Mouse (Mus musculus) telencephalon, adult 2 months (tissue): ENCODE data around the gene Prdm16.

Source experiments
- DNase-seq: peaks from one replicate; pipeline ENCODE4 v3.0.0-alpha.2; 2011; ENCODE audit warnings: low read depth, low spot score

Gene Prdm16

DNA sequence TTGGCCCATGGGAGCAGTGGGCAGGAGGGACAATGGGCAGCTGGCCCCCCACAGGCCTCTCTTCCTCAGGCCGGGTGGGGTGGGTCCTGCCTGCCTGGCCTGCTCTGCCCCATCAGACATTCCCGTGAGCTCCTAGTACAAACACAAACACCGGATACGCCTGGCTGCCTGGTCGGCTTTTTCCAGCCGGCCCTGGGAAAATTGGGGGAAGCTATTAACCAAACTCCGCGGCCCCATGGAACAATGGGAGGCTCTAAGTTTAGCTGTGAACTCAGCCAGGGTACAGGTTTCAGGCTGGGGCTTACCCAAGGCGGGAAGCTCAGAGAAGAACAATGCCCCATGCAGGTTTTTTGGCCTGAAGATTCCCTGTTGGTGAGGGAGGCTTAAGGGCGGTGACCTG is 300.0 kb downstream of the Prdm16 start:
- DNase-seq, result no peak

DNA sequence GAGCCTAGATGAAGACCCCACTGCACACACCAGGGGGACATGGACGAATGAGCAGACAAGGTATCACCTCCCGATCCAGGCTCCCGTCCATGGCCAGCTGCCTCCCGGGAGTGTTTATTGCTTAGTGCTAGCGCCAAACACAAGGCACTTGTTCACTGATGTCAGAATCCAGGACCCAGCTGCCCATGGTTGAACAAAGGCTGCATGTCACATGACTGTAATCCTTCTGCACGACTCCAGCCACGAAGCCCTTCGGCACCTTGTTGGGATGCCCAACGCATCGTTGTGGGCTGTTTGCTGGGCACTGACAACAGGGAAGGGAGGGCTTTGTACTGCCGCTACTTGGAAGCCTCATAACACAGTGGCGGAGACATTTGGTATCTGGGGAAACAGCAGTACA is 300.9 kb downstream of the Prdm16 start, which contains the start of gene B230104I21Rik:
Gene B230104I21Rik (plus strand): TSS at position 367 of the 400 bp plus-strand sequence.
- no peak for DNase-seq

DNA sequence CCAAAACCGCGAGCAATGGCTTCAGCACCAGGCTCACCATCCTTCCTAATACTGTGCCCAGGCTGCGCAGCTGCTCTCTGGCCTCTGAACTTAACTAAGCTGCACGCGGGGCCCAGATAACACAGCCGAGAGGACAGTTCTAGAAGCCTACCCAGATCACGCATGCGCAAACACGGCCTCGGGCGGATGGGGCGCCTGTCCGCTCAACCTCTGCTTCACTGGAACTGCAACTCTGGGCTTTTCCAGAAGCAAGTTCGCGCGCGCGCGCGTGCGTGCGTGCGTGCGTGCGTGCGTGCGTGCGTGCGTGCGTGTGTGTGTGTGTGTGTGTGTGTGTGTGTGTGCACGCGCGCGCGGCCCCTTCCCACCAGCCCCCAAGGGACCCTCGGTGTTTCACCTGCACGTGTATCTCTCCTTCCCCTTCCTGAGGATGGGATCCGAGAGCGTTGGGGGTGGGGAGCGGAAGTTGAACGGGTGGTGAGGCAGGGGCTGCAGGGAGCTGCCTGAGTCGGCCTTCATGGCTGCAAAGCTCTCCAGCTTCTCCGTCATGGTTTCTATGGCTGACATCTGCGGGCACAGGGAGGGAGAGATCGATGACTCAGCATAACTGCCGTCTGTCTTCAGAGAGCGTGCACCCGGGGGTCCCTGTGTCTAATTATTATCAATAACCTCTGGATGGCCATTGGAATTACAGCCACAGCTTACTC is 301.8 kb downstream of the Prdm16 start:
- DNase-seq, result no peak

DNA sequence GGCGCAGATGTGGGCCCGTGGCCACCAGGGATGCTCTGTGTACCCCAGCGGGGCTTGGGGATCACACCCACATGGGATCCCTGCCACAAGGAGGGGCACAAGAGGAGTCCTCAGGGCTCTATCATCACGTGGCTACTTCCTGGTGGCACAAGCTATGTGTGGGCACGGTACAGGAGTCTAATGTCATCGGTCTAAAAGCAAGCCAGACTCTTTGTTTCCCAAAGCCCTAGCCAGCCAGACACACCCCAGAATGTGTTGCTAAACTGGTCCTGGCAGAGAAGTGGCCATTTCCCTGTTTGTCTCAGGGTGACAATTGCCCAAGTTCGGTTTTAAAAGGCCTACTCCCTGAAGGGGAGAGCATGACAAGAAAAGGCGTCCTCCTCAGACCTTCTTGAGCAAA is 303.4 kb downstream of the Prdm16 start:
- DNase-seq, result no peak

DNA sequence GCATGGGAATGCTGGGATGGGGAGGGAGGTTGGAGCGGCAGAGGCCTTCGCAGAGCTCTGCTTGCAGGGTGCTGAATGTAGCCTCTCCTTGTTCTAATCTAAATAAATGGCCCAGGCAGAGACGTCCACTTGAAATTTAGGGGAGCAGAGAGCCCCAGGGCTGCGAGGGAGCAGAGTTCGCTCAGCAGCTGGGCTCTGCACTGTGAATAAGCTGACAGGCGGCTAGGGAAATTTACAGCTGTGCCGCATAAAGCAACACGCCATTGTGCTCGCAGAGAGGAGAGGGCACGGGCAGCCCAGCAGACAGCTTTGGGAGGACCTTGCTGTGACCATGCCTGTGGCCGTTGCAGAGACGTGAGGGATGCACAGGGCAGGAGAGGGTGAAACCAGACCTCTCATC is 305.4 kb downstream of the Prdm16 start:
- DNase-seq, result no peak

DNA sequence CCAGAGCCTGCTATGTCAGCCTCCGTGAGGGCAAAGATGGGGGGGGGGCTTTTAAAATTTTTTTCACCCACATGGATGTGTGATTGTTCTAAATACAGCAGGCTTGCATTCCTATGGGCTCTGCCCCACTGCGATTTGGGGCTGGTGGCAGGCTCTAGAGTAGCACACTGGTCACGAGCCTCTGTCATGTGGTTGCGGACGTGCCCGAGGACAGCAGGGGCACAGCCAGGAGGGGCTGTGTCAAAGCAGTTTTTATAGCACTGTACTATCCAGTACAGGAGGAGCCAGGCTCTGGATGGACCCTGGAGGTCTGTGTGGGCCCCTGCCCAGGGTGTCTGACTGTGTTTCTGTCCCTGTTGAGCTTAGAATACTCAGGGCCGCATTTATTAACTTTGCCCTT is 306.7 kb downstream of the Prdm16 start:
- no peak for DNase-seq

DNA sequence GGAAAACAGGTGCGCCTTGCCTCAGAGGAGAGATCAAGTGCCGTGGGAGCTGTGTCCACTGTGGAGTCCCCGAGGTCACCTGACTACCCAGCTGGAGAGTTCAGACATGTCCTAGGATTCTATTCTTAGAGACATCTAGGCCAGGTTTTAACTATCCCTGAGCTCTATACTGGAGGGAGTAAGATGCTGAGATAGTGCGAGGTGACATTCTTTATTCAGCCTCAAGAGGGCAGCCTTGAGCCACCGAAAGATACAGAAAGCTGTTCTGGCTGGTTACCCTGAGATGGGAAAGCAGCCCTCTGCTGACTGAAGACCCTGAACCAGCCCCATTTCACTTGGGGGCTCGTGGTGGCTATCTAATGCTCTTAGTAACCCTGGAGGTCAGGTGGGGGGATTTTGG is 307.8 kb downstream of the Prdm16 start:
- DNase-seq, result no peak

DNA sequence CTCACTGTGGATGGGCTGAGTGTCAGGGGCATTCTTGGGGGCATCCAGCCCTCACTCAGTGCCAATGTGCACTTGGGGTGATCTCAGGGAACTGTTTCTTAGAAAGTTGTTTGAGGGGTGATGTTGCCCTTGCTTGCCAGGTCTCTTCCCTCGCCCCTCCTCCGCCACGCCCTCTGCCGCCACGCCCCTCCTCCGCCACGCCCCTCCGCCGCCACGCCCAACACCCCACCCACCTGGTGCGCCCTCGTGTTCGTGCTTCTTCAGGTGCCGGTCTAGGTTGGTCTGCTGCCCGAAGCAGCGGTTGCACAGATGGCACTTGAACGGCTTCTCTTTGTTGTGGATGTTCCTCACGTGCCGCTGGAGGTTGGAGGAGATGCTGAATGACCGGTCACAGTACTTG is 308.2 kb downstream of the Prdm16 start:
- DNase-seq, result no peak

DNA sequence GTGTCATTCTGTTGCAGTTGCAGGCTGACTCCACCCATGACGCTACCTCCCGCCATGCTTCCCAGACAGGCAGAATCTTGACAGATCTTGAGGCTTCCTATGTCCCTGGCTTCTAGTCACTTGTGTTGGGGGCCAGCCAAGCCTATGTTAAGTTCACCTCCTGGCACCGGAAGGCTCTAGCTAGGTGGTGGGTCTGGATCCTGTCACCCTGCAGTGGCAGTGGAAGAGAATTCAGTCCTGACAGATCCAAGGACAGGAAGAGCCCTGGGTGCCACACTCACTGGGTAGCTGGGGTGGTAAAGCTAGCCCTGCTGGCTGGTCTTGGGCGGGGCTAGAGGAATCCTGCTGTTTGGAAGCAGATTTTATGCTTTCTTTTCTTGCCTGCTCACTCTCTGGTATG is 311.3 kb downstream of the Prdm16 start:
- DNase-seq, result no peak

DNA sequence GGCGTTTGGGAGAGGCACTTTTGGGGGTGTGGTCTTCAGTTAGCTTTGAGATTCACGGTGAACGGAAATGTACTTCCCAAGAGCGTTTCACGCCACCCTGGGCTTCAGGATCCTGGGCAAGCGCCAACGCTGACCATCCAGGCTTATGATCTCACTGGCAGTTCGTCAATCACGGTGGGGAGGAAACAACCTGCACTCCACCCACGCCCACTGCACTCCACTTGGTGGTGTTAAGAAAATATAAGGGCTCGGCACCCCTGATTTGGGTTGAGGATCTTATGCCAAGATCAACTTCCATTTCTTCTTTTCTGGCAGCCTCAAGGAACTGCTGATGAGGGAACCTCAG is 323.1 kb downstream of the Prdm16 start:
- DNase-seq, result no peak

DNA sequence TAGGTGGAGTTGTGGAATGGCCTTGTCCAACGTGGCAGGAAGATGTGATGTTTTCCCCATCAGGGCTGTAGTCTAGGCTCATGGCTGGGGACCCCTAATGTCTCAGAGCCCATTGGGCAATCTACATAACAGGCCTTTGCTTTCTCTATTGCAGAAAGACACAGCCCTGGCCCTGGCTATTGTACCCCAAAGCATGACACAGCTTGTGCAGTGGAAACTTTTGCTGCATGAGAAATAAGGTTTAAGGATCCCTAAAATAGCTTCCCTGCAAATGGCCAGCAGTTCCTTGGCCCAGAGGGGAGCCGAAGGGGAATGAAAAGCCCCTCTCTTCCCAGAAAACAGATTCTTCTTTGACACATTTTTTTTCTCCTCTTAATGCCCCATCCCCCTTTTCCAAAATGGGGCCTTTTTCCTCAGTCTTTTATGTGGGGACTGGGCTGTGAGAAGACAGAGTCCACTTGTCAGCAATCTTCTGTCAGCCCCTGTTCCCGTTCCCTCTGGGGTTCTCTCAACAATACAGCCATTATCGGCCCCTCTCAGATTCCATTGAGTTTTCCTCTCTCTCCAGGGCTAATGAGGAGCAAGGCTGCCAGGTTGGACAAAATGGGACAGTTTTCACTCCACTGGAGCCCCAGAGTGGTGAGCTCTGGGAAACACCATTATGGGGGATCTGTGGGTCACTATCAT is 323.6 kb downstream of the Prdm16 start:
- no peak for DNase-seq

DNA sequence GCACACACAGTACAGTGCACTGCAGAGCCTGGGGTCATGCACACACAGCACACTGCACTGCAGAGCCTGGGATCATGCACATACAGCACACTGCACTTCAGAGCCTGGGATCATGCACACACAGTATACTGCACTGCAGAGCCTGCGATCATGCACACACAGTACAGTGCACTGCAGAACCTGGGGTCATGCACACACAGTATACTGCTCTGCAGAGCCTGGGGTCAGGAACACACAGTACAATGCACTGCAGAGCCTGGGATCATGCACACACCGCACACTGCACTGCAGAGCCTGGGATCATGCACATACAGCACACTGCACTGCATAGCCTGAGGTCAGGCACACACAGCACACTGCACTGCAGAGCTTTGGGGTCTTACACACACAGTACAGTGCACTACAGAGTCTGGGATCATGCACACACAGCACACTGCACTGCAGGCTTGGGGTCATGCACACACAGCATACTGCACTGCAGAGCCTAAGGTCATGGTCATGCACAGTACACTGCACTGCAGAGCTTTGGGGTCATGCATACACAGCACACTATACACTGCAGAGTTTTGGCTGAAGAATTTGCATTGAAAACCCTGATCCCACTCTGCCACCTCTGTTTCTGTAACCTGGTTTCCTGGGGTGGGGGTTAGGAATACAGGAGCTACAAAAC is 324.4 kb downstream of the Prdm16 start:
- DNase-seq, result no peak

DNA sequence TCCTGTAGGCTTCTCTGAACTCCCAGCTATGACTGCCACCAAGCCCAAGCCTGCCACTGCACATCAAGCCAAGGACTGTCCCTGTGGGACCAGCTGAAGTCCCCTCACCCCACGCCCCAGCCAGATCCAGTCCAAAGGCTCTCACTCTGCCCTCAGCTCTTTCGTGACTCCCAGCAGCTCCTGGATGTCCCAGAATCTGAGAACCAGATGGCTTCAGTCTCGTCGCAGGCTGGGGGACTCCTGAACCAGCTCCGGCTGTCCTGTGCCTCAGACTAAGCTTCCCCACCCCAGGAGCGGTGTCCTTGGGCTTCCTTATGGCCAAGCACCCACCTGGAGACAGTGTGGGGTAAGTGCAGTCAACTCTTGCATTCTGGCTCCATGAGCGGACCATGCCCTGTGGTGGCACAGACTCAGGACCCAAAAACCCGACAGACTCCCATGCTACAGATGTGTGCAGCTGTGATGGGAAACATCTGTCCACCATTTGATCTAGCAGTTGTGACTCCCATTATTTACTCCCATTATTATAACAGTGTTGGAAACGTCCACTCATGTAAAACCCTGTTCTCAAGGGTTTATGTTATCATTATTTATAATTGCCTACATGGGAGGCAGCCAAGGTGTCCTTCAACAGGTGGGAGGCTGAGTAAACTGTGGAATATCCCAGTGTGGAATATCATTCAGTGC is 326.0 kb downstream of the Prdm16 start:
- no peak for DNase-seq

DNA sequence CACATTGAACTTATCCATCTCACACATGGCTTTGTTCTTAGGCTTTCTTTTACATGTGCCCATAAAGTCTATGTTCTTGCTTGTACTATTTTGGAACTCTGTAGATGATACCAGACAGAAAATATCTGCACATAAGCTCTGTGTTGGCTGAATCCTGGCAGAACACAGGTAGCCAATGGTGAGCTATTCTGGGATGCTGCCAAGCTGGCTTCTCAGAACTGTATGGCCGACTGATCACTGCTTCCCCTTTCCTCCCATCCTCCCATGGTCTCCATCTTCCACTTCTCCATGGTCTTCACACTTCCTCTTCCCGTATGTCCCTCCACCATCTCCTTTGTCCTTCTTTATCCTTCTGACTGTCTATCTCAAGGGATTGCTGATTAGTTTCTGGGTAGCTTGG is 327.5 kb downstream of the Prdm16 start:
- DNase-seq, result no peak

DNA sequence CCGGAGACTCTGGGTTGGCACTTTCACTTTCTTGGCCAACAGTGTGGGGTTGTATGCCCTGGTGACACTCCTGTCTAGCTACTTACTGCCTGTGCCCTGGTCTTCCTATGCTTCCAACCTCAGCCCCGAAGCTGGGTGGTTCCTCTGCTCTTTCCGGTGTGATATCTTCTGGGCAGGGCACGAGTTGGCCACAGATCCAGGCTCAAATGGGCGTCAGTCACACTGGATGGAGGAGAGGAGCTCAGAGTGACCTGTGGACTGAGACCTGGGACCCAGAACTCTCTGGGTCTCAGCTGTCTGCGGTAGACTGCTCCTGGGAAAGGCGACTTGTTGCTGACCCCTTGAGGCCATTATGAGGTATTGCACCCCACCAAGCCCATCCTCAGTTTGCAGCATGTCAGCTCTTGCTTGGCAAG is 335.2 kb downstream of the Prdm16 start, which contains the start of gene Arhgef16:
Gene Arhgef16 (minus strand): TSS at position 211 of the 416 bp plus-strand sequence.
- DNase-seq, result peak; percentile 8

DNA sequence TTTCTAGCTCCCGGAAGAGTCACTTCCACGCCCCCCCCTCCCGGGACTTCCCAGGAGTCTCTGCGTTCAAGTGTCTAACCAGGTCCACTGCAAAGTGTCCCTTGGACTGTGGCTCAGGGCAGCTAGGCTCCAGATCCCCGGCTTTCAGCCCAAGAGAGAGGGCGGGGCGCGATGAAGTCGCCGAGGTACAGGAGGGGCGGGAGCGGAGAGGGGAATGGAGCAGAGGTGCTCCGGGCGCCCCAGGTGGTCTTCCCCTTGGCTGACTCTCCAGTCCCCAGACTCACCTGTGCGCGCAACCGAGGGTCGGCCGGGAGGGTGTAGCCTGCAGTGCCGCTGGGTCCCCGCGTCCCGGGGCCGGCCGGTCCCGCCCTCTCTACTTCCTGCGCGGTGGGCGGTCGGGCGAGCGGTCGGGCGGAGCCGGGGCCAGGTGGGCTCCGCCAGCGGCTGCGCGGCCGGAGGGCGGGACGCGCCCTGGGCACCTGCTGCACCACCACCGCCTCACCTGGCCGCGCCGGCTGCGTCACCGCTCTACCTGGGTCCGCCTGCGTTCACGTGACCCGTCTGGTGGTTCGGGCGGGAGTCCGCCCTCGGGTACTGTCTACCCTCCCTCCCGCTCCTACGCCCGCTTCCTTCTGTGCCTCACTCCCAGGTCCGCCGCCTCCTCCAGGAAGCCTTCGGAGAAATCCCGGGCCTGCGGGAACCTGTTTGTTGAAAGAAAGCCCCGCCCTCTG is 337.0 kb downstream of the Prdm16 start:
- DNase-seq, result no peak

DNA sequence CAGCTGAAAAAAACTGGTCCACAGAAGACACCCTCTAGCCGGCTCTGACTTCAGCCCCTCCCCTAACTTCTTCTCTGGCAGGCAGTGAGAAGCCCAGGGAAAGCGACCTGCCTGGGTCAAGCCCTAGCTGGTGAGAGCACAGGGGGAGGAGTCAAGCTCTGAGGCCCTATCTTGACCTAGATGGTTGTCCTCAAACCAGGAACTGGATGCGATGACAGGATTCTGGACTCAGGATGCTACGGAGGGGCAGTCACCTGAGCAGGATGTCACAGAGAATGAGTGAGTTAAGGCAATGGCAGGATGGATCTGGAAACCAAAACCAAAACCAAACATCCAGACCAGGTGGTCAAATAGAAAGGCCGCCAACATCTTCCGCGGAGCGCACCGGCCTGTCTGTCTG is 338.9 kb downstream of the Prdm16 start:
- DNase-seq, result no peak

DNA sequence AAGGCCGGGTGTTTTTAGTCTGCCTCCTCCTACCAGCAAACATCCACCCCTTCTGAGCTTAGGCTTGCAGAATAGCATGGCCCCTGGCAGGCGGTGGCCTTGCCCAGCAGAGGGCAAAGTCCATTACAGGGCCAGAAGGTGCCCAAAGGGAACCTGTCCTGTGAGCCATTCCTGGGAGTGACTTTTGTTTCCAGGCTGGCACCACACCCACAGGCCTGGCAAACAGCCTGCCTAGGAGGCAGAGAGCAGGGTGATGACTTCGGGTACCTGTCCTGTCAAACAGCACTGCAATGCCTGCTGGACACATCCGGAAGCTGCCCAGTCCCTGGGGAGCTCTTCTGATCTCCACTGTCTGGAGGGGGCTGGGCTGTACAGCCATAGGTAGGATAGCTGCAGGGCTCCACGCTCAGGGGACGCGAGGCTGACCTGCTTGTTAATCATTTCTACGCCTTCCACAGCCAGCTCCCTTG is 342.4 kb downstream of the Prdm16 start:
- no peak for DNase-seq

DNA sequence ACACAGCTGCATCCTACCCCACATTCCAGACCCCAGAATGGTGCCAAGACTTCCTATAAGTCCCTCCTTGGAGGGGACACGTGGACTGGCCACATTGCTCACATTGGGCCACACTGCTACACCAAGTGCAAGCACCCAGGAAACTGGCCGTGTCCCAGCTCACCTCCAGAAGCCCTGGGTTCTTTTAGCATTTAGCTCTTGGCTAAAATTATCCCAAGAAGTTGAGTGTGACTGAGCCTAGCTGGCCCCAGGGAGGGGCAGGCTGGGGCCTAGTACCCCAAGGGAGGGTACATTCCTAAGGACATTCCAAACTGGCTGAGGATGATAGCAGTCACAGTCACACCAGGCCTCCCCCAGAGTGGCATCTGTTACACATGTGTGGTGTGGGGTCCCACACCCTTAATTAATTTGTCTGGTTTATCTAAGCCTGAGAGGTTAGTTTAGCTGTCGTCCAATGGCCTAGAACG is 342.9 kb downstream of the Prdm16 start:
- DNase-seq, result no peak

DNA sequence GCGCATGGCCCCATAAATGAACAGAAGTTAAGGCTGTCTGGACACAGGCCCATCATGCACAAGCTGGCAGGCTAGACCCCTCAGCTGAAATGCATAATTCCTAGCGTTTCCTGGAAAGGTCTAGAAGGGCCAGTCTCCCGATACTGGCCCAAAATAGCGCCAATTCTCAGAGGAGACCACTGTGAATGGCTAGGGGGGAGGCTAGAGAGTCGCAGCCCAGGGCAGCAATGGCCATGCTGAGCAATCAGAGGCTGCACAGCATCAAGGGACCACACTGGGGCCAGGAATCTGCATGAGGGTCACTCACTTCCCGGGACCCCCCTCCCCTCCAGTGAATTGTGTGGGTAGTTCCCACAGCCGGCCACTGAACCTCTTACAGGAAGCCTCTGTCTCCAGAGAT is 353.0 kb downstream of the Prdm16 start:
- no peak for DNase-seq

DNA sequence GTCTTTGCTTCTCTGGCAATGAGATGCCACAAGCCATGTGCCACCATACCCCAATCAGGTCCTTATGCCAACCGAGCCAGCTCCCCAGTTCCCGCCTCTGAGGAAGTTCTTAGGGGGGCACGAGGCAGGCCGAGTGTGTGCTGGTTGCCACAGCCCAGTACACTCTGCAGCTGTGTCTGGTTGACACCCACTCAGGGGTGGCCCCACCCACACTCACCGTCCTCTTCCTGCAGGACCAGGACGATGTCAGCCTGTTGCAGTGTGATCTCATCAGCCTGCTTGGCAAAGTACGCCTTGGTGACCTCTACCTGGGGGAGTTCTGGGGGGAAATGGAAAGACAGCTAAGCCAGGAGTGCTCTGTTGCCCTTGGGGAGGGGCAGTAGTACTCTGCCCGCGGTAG is 357.2 kb downstream of the Prdm16 start:
- no peak for DNase-seq
